Mouse (Mus musculus) bone marrow macrophage, adult 2 months (primary cell): Measurements from ENCODE around the gene Slc28a2.

Experiments
- CTCF ChIP-seq: IDR thresholded peaks from 2 replicates; pipeline ENCODE4 v1.5.1; 2012; ENCODE audit warnings: low read depth, mild to moderate bottlenecking, low read length, moderate library complexity
- POLR2A ChIP-seq: IDR thresholded peaks from 2 replicates; pipeline ENCODE4 v1.6.1; 2012; ENCODE audit warnings: mild to moderate bottlenecking, low read depth, low read length, borderline replicate concordance

- no peak for TF ChIP-seq POLR2A
- no peak for TF ChIP-seq CTCF
These were observed 47.0 kb upstream of the Slc28a2 start for GRCm38 (mm10) chr2:122379292-122379650.
